Mouse (Mus musculus): ENCODE measurements around the gene Gm10645.

Gm10645 gene

GRCm38 (mm10) chr8:83169127-83169526 lies 3.2 kb upstream of the Gm10645 start:
- DNase-seq (ENCODE audit: low spot score) = no peak

- no peak for DNase-seq (ENCODE audit: low spot score)
Observed at GRCm38 (mm10) chr8:83167932-83168331, 2.0 kb upstream of the Gm10645 start.

GRCm38 (mm10) chr8:83165235-83165930 lies 587 bp downstream of the Gm10645 start, which contains the start of gene Tbc1d9:
Tbc1d9 (plus strand) TSS chr8:83165352.
- peak; percentile 61 for DNase-seq (ENCODE audit: low spot score)

GRCm38 (mm10) chr8:83160613-83161012 lies 5.4 kb downstream of the Gm10645 start:
- no peak for DNase-seq (ENCODE audit: low spot score)

GRCm38 (mm10) chr8:83159615-83160014 lies 6.4 kb downstream of the Gm10645 start:
- DNase-seq (ENCODE audit: low spot score) = no peak

DNA sequence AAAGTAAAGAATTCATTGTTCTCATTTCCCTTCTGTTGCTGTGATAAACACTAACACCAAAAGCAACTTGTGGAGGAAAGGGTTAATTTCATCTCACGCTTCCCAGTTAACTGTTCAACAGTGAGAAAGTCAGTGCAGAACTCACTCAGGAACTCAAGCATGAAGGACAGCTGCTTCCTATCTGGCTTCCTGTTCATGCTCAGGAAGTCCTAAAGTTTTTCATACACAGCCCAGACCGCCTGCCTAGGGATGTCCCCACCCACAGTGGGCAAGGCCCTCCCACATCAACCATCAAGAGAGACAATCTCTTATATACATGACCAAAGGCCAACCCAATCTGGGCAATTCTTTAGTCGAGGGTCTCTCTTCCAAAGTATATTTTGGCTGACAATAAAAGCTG lies 7.0 kb downstream of the Gm10645 start:
- no peak for DNase-seq (ENCODE audit: low spot score)

GRCm38 (mm10) chr8:83155110-83155509 lies 10.9 kb downstream of the Gm10645 start:
- DNase-seq (ENCODE audit: low spot score) = no peak

DNA sequence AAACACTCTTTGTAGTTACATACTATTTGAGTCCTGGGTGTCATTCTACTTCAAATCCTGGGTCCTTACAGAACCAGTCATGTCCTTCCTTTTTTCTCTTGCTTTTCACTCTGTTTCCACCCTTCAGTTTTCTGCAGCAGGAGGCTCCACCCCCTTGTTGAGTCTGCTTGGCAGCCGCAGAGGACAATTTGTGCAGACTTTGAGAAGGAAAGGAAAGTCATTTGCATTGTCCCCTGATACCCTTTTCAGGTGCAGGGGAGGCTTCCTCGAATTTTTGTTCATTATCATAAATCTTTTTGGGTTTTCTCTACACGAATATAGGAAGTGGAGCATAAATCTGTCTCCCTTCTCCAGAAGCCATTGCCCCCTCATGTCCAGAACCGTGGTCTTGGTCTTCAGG lies 13.5 kb downstream of the Gm10645 start:
- DNase-seq (ENCODE audit: low spot score) = no peak

GRCm38 (mm10) chr8:83152055-83152454 lies 13.9 kb downstream of the Gm10645 start:
- no peak for DNase-seq (ENCODE audit: low spot score)

GRCm38 (mm10) chr8:83149124-83149523 lies 16.8 kb downstream of the Gm10645 start:
- no peak for DNase-seq (ENCODE audit: low spot score)

GRCm38 (mm10) chr8:83145421-83145820 lies 20.5 kb downstream of the Gm10645 start:
- no peak for DNase-seq (ENCODE audit: low spot score)

DNA sequence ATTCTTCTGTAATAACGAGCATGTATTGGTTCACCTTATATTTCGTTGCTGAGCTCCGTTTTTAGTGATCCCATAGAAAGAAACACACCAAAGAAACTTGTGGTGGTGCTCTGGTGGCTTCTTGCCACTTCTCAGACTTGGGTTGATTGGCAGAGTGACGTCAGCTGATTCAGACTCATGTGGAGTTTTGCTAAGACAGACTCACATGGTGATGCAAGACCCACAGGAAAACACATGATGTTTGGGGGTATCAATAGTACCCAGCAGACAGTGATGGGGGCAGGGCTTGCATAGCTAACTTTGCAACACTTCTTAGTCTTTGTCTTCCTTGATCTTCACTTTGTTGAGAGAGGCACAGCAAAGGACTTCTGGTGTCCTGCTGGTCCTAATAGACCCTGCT lies 21.4 kb downstream of the Gm10645 start:
- DNase-seq (ENCODE audit: low spot score) = no peak

DNA sequence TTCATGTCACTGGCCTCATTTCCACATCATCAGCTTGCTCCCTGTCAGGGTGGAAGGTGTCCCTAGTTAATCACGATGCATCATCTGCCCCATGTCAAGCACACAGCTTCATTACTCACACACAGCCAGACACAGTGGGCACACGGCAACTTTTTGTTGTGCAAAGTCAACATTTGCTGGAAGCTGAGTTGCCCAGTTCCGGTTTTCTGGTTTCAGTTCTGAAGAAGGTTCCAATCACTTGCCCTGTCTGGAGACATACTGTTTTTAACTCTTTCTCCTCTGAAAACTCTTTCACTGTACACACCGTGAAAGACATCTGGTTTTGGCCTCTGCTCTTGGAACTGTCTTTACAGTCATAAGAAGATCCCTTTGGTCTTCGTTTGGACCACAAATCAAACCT lies 24.6 kb downstream of the Gm10645 start:
- DNase-seq (ENCODE audit: low spot score) = no peak

GRCm38 (mm10) chr8:83140701-83141111 lies 25.3 kb downstream of the Gm10645 start:
- DNase-seq (ENCODE audit: low spot score) = no peak

- no peak for DNase-seq (ENCODE audit: low spot score)
Observed at GRCm38 (mm10) chr8:83140068-83140467, 25.9 kb downstream of the Gm10645 start.

- no peak for DNase-seq (ENCODE audit: low spot score)
Observed at GRCm38 (mm10) chr8:83135086-83135485, 30.9 kb downstream of the Gm10645 start.
